Mouse (Mus musculus): Measurements from ENCODE around the gene Mfsd9.
"Not testable (repeated sequence)": the region's sequence is repeated elsewhere in the genome, so short reads cannot be mapped to it uniquely, and the experiment has no call there.

The Mfsd9 gene

GRCm38 (mm10) chr1:40776763-40777162, 13.7 kb downstream of the Mfsd9 start:
- no peak for DNase-seq

- DNase-seq, result no peak
Observed at GRCm38 (mm10) chr1:40776102-40776501, 14.4 kb downstream of the Mfsd9 start.

GRCm38 (mm10) chr1:40774040-40774439, 16.4 kb downstream of the Mfsd9 start:
- no peak for DNase-seq

- DNase-seq, result no peak
Observed at GRCm38 (mm10) chr1:40773234-40773633, 17.3 kb downstream of the Mfsd9 start.

GRCm38 (mm10) chr1:40771196-40771970, 19.1 kb downstream of the Mfsd9 start:
- DNase-seq, result no peak

GRCm38 (mm10) chr1:40769331-40769894, 21.1 kb downstream of the Mfsd9 start:
- DNase-seq, result no peak

- peak; percentile 62 for DNase-seq
Observed at GRCm38 (mm10) chr1:40768606-40769005, 21.9 kb downstream of the Mfsd9 start.

- no peak for DNase-seq
Observed at GRCm38 (mm10) chr1:40767588-40767987, 22.9 kb downstream of the Mfsd9 start.

GRCm38 (mm10) chr1:40765521-40765920, 25.0 kb downstream of the Mfsd9 start:
- no peak for DNase-seq

GRCm38 (mm10) chr1:40764701-40765275, 25.7 kb downstream of the Mfsd9 start:
- DNase-seq, result no peak

GRCm38 (mm10) chr1:40764042-40764441, 26.4 kb downstream of the Mfsd9 start:
- no peak for DNase-seq

- no peak for DNase-seq
Observed at GRCm38 (mm10) chr1:40759751-40760445, 30.6 kb downstream of the Mfsd9 start.

GRCm38 (mm10) chr1:40746089-40746488, 44.4 kb downstream of the Mfsd9 start:
- no peak for DNase-seq

- no peak for DNase-seq
Observed at GRCm38 (mm10) chr1:40740739-40741138, 49.7 kb downstream of the Mfsd9 start.

GRCm38 (mm10) chr1:40738246-40738645, 52.2 kb downstream of the Mfsd9 start:
- not testable (repeated sequence) for DNase-seq

- peak; percentile 56 for DNase-seq
Observed at GRCm38 (mm10) chr1:40737671-40738070, 52.8 kb downstream of the Mfsd9 start.

- no peak for DNase-seq
Observed at GRCm38 (mm10) chr1:40728636-40729035, 61.9 kb downstream of the Mfsd9 start.

GRCm38 (mm10) chr1:40727404-40727803, 63.1 kb downstream of the Mfsd9 start:
- DNase-seq, result no peak

- no peak for DNase-seq
Observed at GRCm38 (mm10) chr1:40726051-40726450, 64.4 kb downstream of the Mfsd9 start.
